ENCODE assay signal across 14 mouse cellular contexts in genomic region chr12:27065011-27065517, GRCm38 (mm10).
DNase-seq lines count a peak whose midpoint lies in the region; ATAC-seq lines count a peak whose summit lies in the region.
"Had no signal": no experiment of that assay in that cellular context is flagged by ENCODE, and none has a peak within 500 bp of the region (broad histone marks: within the 10 kb centered on the region; RNA-seq: fewer than 3 reads in every experiment).

No protein-coding gene starts in this region.

- no peak overlapping the region for H3K27ac ChIP-seq in embryonic facial prominence, embryonic 14.5 days (replicated peaks; ENCODE audit: low read depth, low read length)
- H3K27ac ChIP-seq in hindbrain, embryonic 15.5 days (replicated peaks) = peak overlapping the region; percentile 83
- H3K27ac ChIP-seq in neural tube, embryonic 13.5 days (replicated peaks) = peak overlapping the region; percentile 91
- H3K27ac ChIP-seq: left cerebral cortex, adult 2 months; liver, embryonic 15.5 days had no signal

- intact Hi-C loops in left cerebral cortex, postnatal 10 days (cut with DNase I) = no loop called here
- intact Hi-C loops in heart, postnatal 10 days (cut with DNase I) = no loop called here

- no peak for ATAC-seq in embryonic facial prominence, embryonic 14.5 days (ENCODE audit: low read depth)
- peak; percentile 81 for ATAC-seq in hindbrain, embryonic 15.5 days (ENCODE audit: low FRiP score, low read depth)
- peak; percentile 65 for ATAC-seq in neural tube, embryonic 13.5 days (ENCODE audit: low read depth)

- peaks cover 28% of the 10 kb centered on the region for H3K4me1 ChIP-seq in embryonic facial prominence, embryonic 14.5 days (ENCODE audit: control insufficient read depth, insufficient read depth, low read length)
- peaks cover 58% of the 10 kb centered on the region for H3K4me1 ChIP-seq in hindbrain, embryonic 15.5 days (replicated peaks)
- H3K4me1 ChIP-seq in neural tube, embryonic 13.5 days (replicated peaks) = peaks cover 60% of the 10 kb centered on the region
- H3K4me1 ChIP-seq: liver, embryonic 15.5 days had no signal

- H3K27me3 ChIP-seq in embryonic facial prominence, embryonic 14.5 days (replicated peaks; ENCODE audit: control insufficient read depth, insufficient read depth, low read length) = no peaks in the 10 kb centered on the region
- H3K27me3 ChIP-seq in hindbrain, embryonic 15.5 days = no peaks in the 10 kb centered on the region
- H3K27me3 ChIP-seq in neural tube, embryonic 13.5 days = no peaks in the 10 kb centered on the region
- H3K27me3 ChIP-seq: liver, embryonic 15.5 days had no signal

- no peak overlapping the region for H3K4me3 ChIP-seq in embryonic facial prominence, embryonic 14.5 days (ENCODE audit: low read depth, low read length)
- H3K4me3 ChIP-seq in hindbrain, embryonic 15.5 days = no peak overlapping the region
- H3K4me3 ChIP-seq in neural tube, embryonic 13.5 days = no peak overlapping the region
- H3K4me3 ChIP-seq: left cerebral cortex, adult 2 months; liver, embryonic 15.5 days; myocyte had no signal

- no peak overlapping the region for H3K9ac ChIP-seq in embryonic facial prominence, embryonic 14.5 days (ENCODE audit: low read depth, low read length)
- H3K9ac ChIP-seq in hindbrain, embryonic 15.5 days = 0 out of 2 replicates have a peak overlapping the region, but pooled peaks have one; percentile 10
- peak overlapping the region; percentile 38; the same call in 1 of the 2 replicates for H3K9ac ChIP-seq in neural tube, embryonic 13.5 days
- H3K9ac ChIP-seq: liver, embryonic 15.5 days had no signal

- no peaks in the 10 kb centered on the region for H3K36me3 ChIP-seq in embryonic facial prominence, embryonic 14.5 days (ENCODE audit: control insufficient read depth, insufficient read depth, low read length)
- no peaks in the 10 kb centered on the region for H3K36me3 ChIP-seq in hindbrain, embryonic 15.5 days
- H3K36me3 ChIP-seq in neural tube, embryonic 13.5 days = no peaks in the 10 kb centered on the region
- H3K36me3 ChIP-seq: liver, embryonic 15.5 days had no signal

- peak; percentile 24 to 29 for DNase-seq in left cerebral cortex, postnatal 10 days (ENCODE audit: extremely low spot score in 1 of 2, low spot score in 2 of 2)
- DNase-seq in left cerebral cortex, adult 11 months (ENCODE audit: low spot score) = no peak
- peak; percentile 44 for DNase-seq in embryonic facial prominence, embryonic 14.5 days (ENCODE audit: low spot score)
- DNase-seq in heart, postnatal 10 days = no peak
- no peak for DNase-seq in gastrocnemius, adult 8-10 months (ENCODE audit: low spot score in 2 of 2)
- DNase-seq in adrenal gland, postnatal 10 days = no peak
- DNase-seq: cerebellum, adult 2 months; heart, adult 18-20 months; thymus, postnatal 14 days had no signal

- 38% methylated on average over 9 of the region's 9 CpGs for WGBS in embryonic facial prominence, embryonic 14.5 days
- 10% methylated on average over 9 of the region's 9 CpGs for WGBS in hindbrain, embryonic 15.5 days
- WGBS in neural tube, embryonic 13.5 days = 8% methylated on average over 9 of the region's 9 CpGs

- H3K9me3 ChIP-seq in embryonic facial prominence, embryonic 14.5 days (ENCODE audit: control insufficient read depth, low read length) = no peaks in the 10 kb centered on the region
- no peaks in the 10 kb centered on the region for H3K9me3 ChIP-seq in hindbrain, embryonic 15.5 days
- no peaks in the 10 kb centered on the region for H3K9me3 ChIP-seq in neural tube, embryonic 13.5 days
- H3K9me3 ChIP-seq: liver, embryonic 15.5 days had no signal

- no peak overlapping the region for H3K4me2 ChIP-seq in embryonic facial prominence, embryonic 14.5 days (ENCODE audit: low read depth, low read length)
- peak overlapping the region; percentile 23 for H3K4me2 ChIP-seq in hindbrain, embryonic 15.5 days
- peak overlapping the region; percentile 20 for H3K4me2 ChIP-seq in neural tube, embryonic 13.5 days
- H3K4me2 ChIP-seq: liver, embryonic 15.5 days had no signal

Comparison
In these comparisons a context has a peak if more than half of its experiments do, and no peak if none do; other contexts are left out.
1. DNase-seq: peak in left cerebral cortex, postnatal 10 days (2 of 2) and embryonic facial prominence, embryonic 14.5 days (single experiment); none in left cerebral cortex, adult 11 months (single experiment), heart, postnatal 10 days (0 of 2), gastrocnemius, adult 8-10 months (0 of 2) and adrenal gland, postnatal 10 days (single experiment).